Mouse (Mus musculus): Measurements from ENCODE around the gene Srp9. TPM values are rescaled to one million over a fixed set of nuclear protein-coding genes. Genes with fewer than 3 reads are reported as not detected.
A peak's percentile ranks its signal among the peaks of the same experiment; 100 is the strongest.

Gene Srp9
- 145 and 153 TPM in 2 replicates for polyA plus RNA-seq (2014; fragmentation: Nextera tagmentation; extraction: Ambion mirVana)

GRCm38 (mm10) chr1:182124506-182124905 lies at the start of gene Srp9:
Gene Srp9 (plus strand): TSS chr1:182124737.
- H3K4me1 ChIP-seq (ENCODE audit: control insufficient read depth, insufficient read depth, low read length), result peaks cover 6% of the 10 kb centered on the region; the same call in 1 of the 2 replicates
- H3K27ac ChIP-seq (ENCODE audit: low read length), result peak within 1 kb of the TSS; percentile 74; the same call in 1 of the 2 replicates
- H3K27me3 ChIP-seq (ENCODE audit: control insufficient read depth, insufficient read depth, low read length), result no peaks in the 10 kb centered on the region
- H3K4me3 ChIP-seq (ENCODE audit: low read depth, low read length), result peak within 1 kb of the TSS; percentile 87
- peak within 1 kb of the TSS; percentile 77 for H3K4me2 ChIP-seq (replicated peaks; ENCODE audit: low read depth, low read length)
- under 1% methylated on average over 37 of the region's 37 CpGs for WGBS
- peak within 1 kb of the TSS; percentile 67 for H3K9ac ChIP-seq (replicated peaks; ENCODE audit: low read depth, low read length)
- H3K9me3 ChIP-seq (ENCODE audit: control insufficient read depth, low read depth, low read length), result no peaks in the 10 kb centered on the region
- ATAC-seq (ENCODE audit: insufficient number of reproducible peaks, insufficient read depth, low FRiP score, low read depth), result peak; percentile 99
- peaks cover 4% of the 10 kb centered on the region; the same call in 1 of the 2 replicates for H3K36me3 ChIP-seq (ENCODE audit: control insufficient read depth, insufficient read depth, low read length)

- peak; percentile 58 for ATAC-seq (ENCODE audit: insufficient number of reproducible peaks, insufficient read depth, low FRiP score, low read depth)
- Histone ChIP-seq H3K4me3 (ENCODE audit: low read depth, low read length) (no peak overlapping the region), H3K9ac (replicated peaks; ENCODE audit: low read depth, low read length) (no peak overlapping the region), H3K27ac (ENCODE audit: low read length) (peak overlapping the region; percentile 39; the same call in 1 of the 2 replicates), H3K4me1 (ENCODE audit: control insufficient read depth, insufficient read depth, low read length) (peaks cover 6% of the 10 kb centered on the region), H3K36me3 (ENCODE audit: control insufficient read depth, insufficient read depth, low read length) (no peaks in the 10 kb centered on the region), H3K4me2 (replicated peaks; ENCODE audit: low read depth, low read length) (no peak overlapping the region; the same call in 1 of the 2 replicates), H3K9me3 (ENCODE audit: control insufficient read depth, low read depth, low read length) (no peaks in the 10 kb centered on the region; the same call in 1 of the 2 replicates), H3K27me3 (ENCODE audit: control insufficient read depth, insufficient read depth, low read length) (no peaks in the 10 kb centered on the region)
- 16% methylated on average over 16 of the region's 16 CpGs for WGBS
Observed at GRCm38 (mm10) chr1:182081744-182082419, 42.7 kb upstream of the Srp9 start.

GRCm38 (mm10) chr1:182083459-182083858 lies 41.1 kb upstream of the Srp9 start:
- no peak for ATAC-seq (ENCODE audit: insufficient number of reproducible peaks, insufficient read depth, low FRiP score, low read depth)
- H3K4me3 ChIP-seq (ENCODE audit: low read depth, low read length), result no peak overlapping the region
- 79% methylated on average over 4 of the region's 4 CpGs for WGBS
- H3K36me3 ChIP-seq (ENCODE audit: control insufficient read depth, insufficient read depth, low read length), result no peaks in the 10 kb centered on the region
- H3K9me3 ChIP-seq (ENCODE audit: control insufficient read depth, low read depth, low read length), result no peaks in the 10 kb centered on the region; the same call in 1 of the 2 replicates
- no peak overlapping the region for H3K9ac ChIP-seq (replicated peaks; ENCODE audit: low read depth, low read length)
- no peak overlapping the region for H3K4me2 ChIP-seq (replicated peaks; ENCODE audit: low read depth, low read length)
- peaks cover 8% of the 10 kb centered on the region for H3K4me1 ChIP-seq (ENCODE audit: control insufficient read depth, insufficient read depth, low read length)
- H3K27me3 ChIP-seq (ENCODE audit: control insufficient read depth, insufficient read depth, low read length), result no peaks in the 10 kb centered on the region
- H3K27ac ChIP-seq (ENCODE audit: low read length), result no peak overlapping the region

- Histone ChIP-seq H3K27me3 (ENCODE audit: control insufficient read depth, insufficient read depth, low read length) (no peaks in the 10 kb centered on the region), H3K9ac (replicated peaks; ENCODE audit: low read depth, low read length) (no peak overlapping the region), H3K4me2 (replicated peaks; ENCODE audit: low read depth, low read length) (no peak overlapping the region), H3K27ac (ENCODE audit: low read length) (no peak overlapping the region), H3K36me3 (ENCODE audit: control insufficient read depth, insufficient read depth, low read length) (no peaks in the 10 kb centered on the region), H3K4me3 (ENCODE audit: low read depth, low read length) (no peak overlapping the region), H3K4me1 (ENCODE audit: control insufficient read depth, insufficient read depth, low read length) (peaks cover 27% of the 10 kb centered on the region), H3K9me3 (ENCODE audit: control insufficient read depth, low read depth, low read length) (no peaks in the 10 kb centered on the region)
- 30% methylated on average over 7 of the region's 7 CpGs for WGBS
- no peak for ATAC-seq (ENCODE audit: insufficient number of reproducible peaks, insufficient read depth, low FRiP score, low read depth)
Observed at GRCm38 (mm10) chr1:182086759-182087158, 37.8 kb upstream of the Srp9 start.

- Histone ChIP-seq H3K27me3 (ENCODE audit: control insufficient read depth, insufficient read depth, low read length) (no peaks in the 10 kb centered on the region), H3K36me3 (ENCODE audit: control insufficient read depth, insufficient read depth, low read length) (no peaks in the 10 kb centered on the region), H3K4me1 (ENCODE audit: control insufficient read depth, insufficient read depth, low read length) (peaks cover 24% of the 10 kb centered on the region), H3K27ac (ENCODE audit: low read length) (no peak overlapping the region), H3K4me2 (replicated peaks; ENCODE audit: low read depth, low read length) (no peak overlapping the region), H3K9me3 (ENCODE audit: control insufficient read depth, low read depth, low read length) (no peaks in the 10 kb centered on the region), H3K9ac (replicated peaks; ENCODE audit: low read depth, low read length) (no peak overlapping the region), H3K4me3 (ENCODE audit: low read depth, low read length) (no peak overlapping the region)
- 84% methylated on average over 3 of the region's 3 CpGs for WGBS
- ATAC-seq (ENCODE audit: insufficient number of reproducible peaks, insufficient read depth, low FRiP score, low read depth), result no peak
Observed at GRCm38 (mm10) chr1:182087351-182087750, 37.2 kb upstream of the Srp9 start.

GRCm38 (mm10) chr1:182087753-182088633 lies 36.5 kb upstream of the Srp9 start:
- H3K9ac ChIP-seq (replicated peaks; ENCODE audit: low read depth, low read length), result no peak overlapping the region
- 79% methylated on average over 14 of the region's 14 CpGs for WGBS
- peaks cover 26% of the 10 kb centered on the region for H3K4me1 ChIP-seq (ENCODE audit: control insufficient read depth, insufficient read depth, low read length)
- no peaks in the 10 kb centered on the region for H3K27me3 ChIP-seq (ENCODE audit: control insufficient read depth, insufficient read depth, low read length)
- H3K27ac ChIP-seq (ENCODE audit: low read length), result peak overlapping the region; percentile 74; the same call in 1 of the 2 replicates
- H3K9me3 ChIP-seq (ENCODE audit: control insufficient read depth, low read depth, low read length), result no peaks in the 10 kb centered on the region
- H3K4me3 ChIP-seq (ENCODE audit: low read depth, low read length), result no peak overlapping the region
- no peak overlapping the region for H3K4me2 ChIP-seq (replicated peaks; ENCODE audit: low read depth, low read length)
- no peaks in the 10 kb centered on the region for H3K36me3 ChIP-seq (ENCODE audit: control insufficient read depth, insufficient read depth, low read length)
- ATAC-seq (ENCODE audit: insufficient number of reproducible peaks, insufficient read depth, low FRiP score, low read depth), result no peak

- H3K4me3 ChIP-seq (ENCODE audit: low read depth, low read length), result no peak overlapping the region
- no peaks in the 10 kb centered on the region for H3K36me3 ChIP-seq (ENCODE audit: control insufficient read depth, insufficient read depth, low read length)
- H3K27me3 ChIP-seq (ENCODE audit: control insufficient read depth, insufficient read depth, low read length), result no peaks in the 10 kb centered on the region
- no peak for ATAC-seq (ENCODE audit: insufficient number of reproducible peaks, insufficient read depth, low FRiP score, low read depth)
- H3K4me1 ChIP-seq (ENCODE audit: control insufficient read depth, insufficient read depth, low read length), result peaks cover 26% of the 10 kb centered on the region
- WGBS, result 49% methylated on average over 14 of the region's 14 CpGs
- peak overlapping the region; percentile 74 for H3K27ac ChIP-seq (ENCODE audit: low read length)
- H3K9me3 ChIP-seq (ENCODE audit: control insufficient read depth, low read depth, low read length), result no peaks in the 10 kb centered on the region
- H3K4me2 ChIP-seq (replicated peaks; ENCODE audit: low read depth, low read length), result no peak overlapping the region
- no peak overlapping the region for H3K9ac ChIP-seq (replicated peaks; ENCODE audit: low read depth, low read length)
Observed at GRCm38 (mm10) chr1:182088844-182089418, 35.6 kb upstream of the Srp9 start.

GRCm38 (mm10) chr1:182089600-182090297 lies 34.8 kb upstream of the Srp9 start:
- Histone ChIP-seq H3K4me1 (ENCODE audit: control insufficient read depth, insufficient read depth, low read length) (peaks cover 28% of the 10 kb centered on the region), H3K4me2 (replicated peaks; ENCODE audit: low read depth, low read length) (no peak overlapping the region), H3K36me3 (ENCODE audit: control insufficient read depth, insufficient read depth, low read length) (no peaks in the 10 kb centered on the region), H3K27ac (ENCODE audit: low read length) (peak overlapping the region; percentile 74), H3K27me3 (ENCODE audit: control insufficient read depth, insufficient read depth, low read length) (no peaks in the 10 kb centered on the region), H3K9me3 (ENCODE audit: control insufficient read depth, low read depth, low read length) (no peaks in the 10 kb centered on the region), H3K9ac (replicated peaks; ENCODE audit: low read depth, low read length) (no peak overlapping the region), H3K4me3 (ENCODE audit: low read depth, low read length) (no peak overlapping the region)
- no peak for ATAC-seq (ENCODE audit: insufficient number of reproducible peaks, insufficient read depth, low FRiP score, low read depth)
- 27% methylated on average over 15 of the region's 15 CpGs for WGBS
